Mouse (Mus musculus): ENCODE results near the gene 4930564D02Rik.

Gene 4930564D02Rik

DNA sequence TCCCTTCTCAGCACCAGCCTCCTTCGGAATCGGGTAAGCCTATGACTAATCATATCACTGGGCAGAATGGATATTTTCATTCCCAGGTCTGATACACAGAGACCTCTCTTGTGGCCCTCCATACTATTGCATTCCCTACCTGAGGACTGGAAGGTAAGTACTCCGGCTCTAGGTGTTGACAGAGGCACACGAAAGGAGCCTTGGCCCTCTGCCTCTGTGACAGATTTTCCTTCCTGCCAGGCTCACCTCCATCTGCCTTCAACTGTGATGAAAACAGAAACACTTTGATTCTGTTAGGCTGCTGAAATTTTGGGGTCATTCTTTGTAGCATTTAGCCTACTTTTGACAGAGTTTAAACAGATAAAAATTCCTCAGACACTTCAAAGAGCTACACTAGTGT lies 47.2 kb downstream of the 4930564D02Rik start:
- no peak for DNase-seq (ENCODE audit: inconsistent ontology term)

GRCm38 (mm10) chr3:105114269-105114668 lies 47.6 kb downstream of the 4930564D02Rik start:
- peak; percentile 65 for DNase-seq (ENCODE audit: inconsistent ontology term)

DNA sequence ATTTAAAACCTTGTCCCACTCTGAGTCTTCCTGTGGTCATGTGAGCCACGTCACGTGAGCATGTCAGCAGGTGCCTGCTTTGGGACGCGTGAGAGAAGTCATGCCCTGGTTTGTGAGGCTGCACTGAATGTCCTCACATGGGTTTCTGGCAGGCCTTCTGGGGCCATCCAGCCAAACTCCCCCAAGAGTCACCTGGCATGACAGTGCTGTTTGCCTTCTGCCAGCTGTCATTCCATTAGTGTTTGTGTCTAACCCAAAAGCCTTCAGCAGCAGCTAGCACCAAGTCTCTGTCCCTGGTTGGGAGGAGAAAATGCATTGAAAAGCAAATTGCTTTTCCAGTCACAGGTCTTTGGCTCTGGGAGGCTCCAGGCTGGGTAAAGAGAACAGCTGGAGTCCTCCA lies 50.0 kb downstream of the 4930564D02Rik start:
- DNase-seq (ENCODE audit: inconsistent ontology term) = no peak

GRCm38 (mm10) chr3:105123776-105124175 lies 57.1 kb downstream of the 4930564D02Rik start:
- no peak for DNase-seq (ENCODE audit: inconsistent ontology term)

GRCm38 (mm10) chr3:105127881-105128280 lies 61.2 kb downstream of the 4930564D02Rik start:
- peak; percentile 25 for DNase-seq (ENCODE audit: inconsistent ontology term)

Measured in Muller cell, postnatal 12 days (primary cell).